Mouse (Mus musculus) neural tube, embryonic 11.5 days (tissue): ENCODE measurements at regions not wholly inside any gene's neighbourhood (a gene's known extent, or its start where the extent isn't known, plus 50 kb on each side); places are given as distances from the start of the nearest gene placed in this dataset.

ENCODE experiments used
- ATAC-seq: fragments of 200-750 bp; cut with Nextera tagmentation; 2 replicates; pipeline ENCODE4 v1.8.0; 2017; ENCODE audit warnings: moderate number of reproducible peaks, mild to moderate bottlenecking, moderate TSS enrichment, moderate library complexity; ENCODE audit not compliant: insufficient read depth, low FRiP score, low TSS enrichment
- DNase-seq: peaks from one replicate; pipeline ENCODE4 v3.0.0-alpha.2; 2015; ENCODE audit warnings: low spot score
- H3K27ac ChIP-seq: fragments of 300-500 bp; sonication (generic); 2 replicates; pipeline ENCODE4 v1.5.1; 2014; ENCODE audit warnings: low read depth, mild to moderate bottlenecking, low read length
- H3K27me3 ChIP-seq: fragments of 300-500 bp; sonication (generic); 2 replicates; pipeline ENCODE4 v1.6.1; 2014; ENCODE audit warnings: mild to moderate bottlenecking, low read length, mixed read lengths; ENCODE audit not compliant: control insufficient read depth, insufficient read depth
- H3K36me3 ChIP-seq: fragments of 300-500 bp; sonication (generic); 2 replicates; pipeline ENCODE4 v1.6.1; 2014; ENCODE audit warnings: mild to moderate bottlenecking, low read length, moderate library complexity, mixed read lengths; ENCODE audit not compliant: control insufficient read depth, insufficient read depth
- H3K4me1 ChIP-seq: fragments of 300-500 bp; sonication (generic); 2 replicates; pipeline ENCODE4 v1.6.1; 2014; ENCODE audit warnings: low read length, mixed read lengths; ENCODE audit not compliant: control insufficient read depth, insufficient read depth
- H3K4me2 ChIP-seq: fragments of 300-500 bp; sonication (generic); 2 replicates; pipeline ENCODE4 v1.6.1; 2014; ENCODE audit warnings: low read depth, mild to moderate bottlenecking, moderate library complexity
- H3K4me3 ChIP-seq: fragments of 300-500 bp; sonication (generic); 2 replicates; pipeline ENCODE4 v1.5.1; 2014; ENCODE audit warnings: low read depth, low read length
- H3K9ac ChIP-seq: fragments of 300-500 bp; sonication (generic); 2 replicates; pipeline ENCODE4 v1.6.1; 2014; ENCODE audit warnings: mild to moderate bottlenecking, low read length
- H3K9me3 ChIP-seq: fragments of 300-500 bp; sonication (generic); 2 replicates; pipeline ENCODE4 v1.6.1; 2016; ENCODE audit warnings: low read length; ENCODE audit not compliant: control insufficient read depth
- WGBS: fragments of 180-500 bp; shearing (Covaris S2); extraction: QIAGEN DNeasy Blood & Tissue Kit; methylation state at CpG from one replicate; pipeline ENCODE4 v1.1.7; 2014; 5-methylcytosine and 5-hydroxymethylcytosine counted together

DNA sequence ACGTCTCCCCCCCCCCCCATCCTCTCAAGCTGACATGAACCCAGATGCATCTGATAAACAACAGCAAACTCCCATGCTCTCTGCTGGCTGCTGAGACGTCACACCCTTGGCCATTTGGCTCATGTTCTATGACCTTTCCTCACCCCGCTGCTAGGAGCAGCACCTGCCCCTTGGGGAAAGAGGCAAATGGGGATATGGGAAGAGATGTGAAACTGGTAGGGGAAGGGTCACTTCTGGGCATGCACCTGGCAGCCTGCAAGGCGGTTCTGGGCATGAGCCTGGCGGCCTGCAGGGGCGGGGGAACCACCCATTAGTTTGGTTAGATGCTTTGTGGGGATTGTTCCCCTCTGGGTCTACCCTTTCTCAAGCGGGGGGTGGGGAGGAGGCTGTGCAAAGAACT is 187.9 kb upstream of the Zfp618 start:
- H3K4me2 ChIP-seq = no peak overlapping the region
- no peaks in the 10 kb centered on the region for H3K36me3 ChIP-seq
- H3K27me3 ChIP-seq = no peaks in the 10 kb centered on the region
- no peak for ATAC-seq
- no peak overlapping the region for H3K4me3 ChIP-seq
- no peak for DNase-seq
- H3K9ac ChIP-seq = no peak overlapping the region
- no peaks in the 10 kb centered on the region for H3K9me3 ChIP-seq
- WGBS = 60% methylated on average over 7 of the region's 7 CpGs
- H3K4me1 ChIP-seq = no peaks in the 10 kb centered on the region
- H3K27ac ChIP-seq = no peak overlapping the region

DNA sequence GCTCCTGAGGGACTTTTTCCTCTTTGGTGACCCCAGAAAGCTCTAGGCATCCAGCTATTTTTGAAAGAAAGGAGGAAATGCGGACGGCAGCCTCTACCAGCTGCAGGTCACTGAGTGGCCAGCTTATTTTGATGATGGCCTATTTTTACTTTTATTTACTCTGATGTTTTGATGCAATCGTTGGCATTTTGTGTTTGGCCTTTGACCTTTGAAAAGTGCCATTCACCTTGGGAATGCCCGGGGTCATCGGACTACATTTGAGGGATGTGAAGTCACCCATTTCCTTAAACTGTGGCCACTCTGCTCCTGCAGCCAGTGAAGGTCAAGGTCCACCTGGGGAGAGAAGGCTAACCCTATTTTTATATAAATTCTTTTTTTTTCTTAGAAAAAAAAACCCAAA is 186.8 kb upstream of the Zfp618 start:
- WGBS = 85% methylated on average over 5 of the region's 5 CpGs
- ATAC-seq (no peak), DNase-seq (no peak)
- Histone ChIP-seq H3K9me3 (no peaks in the 10 kb centered on the region), H3K27ac (no peak overlapping the region), H3K4me2 (no peak overlapping the region), H3K27me3 (no peaks in the 10 kb centered on the region), H3K9ac (no peak overlapping the region), H3K4me3 (no peak overlapping the region), H3K4me1 (no peaks in the 10 kb centered on the region), H3K36me3 (no peaks in the 10 kb centered on the region)

DNA sequence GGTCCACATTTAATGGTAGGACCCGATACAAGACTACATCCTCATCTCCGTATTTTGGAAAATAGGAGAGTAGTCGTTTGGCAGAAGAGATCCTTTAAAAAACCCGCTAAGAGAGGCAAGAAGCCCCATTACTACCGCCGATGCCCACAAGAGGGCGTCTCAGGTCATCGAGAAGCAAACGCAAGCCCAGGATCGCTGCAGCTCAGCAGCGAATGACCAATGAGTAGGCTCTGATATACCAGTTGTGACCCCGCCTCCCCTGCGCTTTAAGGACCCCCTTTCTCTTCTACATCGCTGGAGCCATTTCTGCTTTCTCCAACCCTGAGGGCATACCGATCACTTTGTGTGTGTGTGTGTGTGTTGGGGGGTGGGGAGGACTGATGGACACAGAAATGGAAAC is 185.0 kb upstream of the Zfp618 start:
- WGBS = 2% methylated on average over 15 of the region's 15 CpGs
- H3K27me3 ChIP-seq = no peaks in the 10 kb centered on the region
- H3K4me3 ChIP-seq = peak overlapping the region; percentile 30
- no peak overlapping the region for H3K27ac ChIP-seq
- ATAC-seq = peak; percentile 83
- peak; percentile 94 for DNase-seq
- peak overlapping the region; percentile 44 for H3K4me2 ChIP-seq
- no peaks in the 10 kb centered on the region for H3K36me3 ChIP-seq
- no peaks in the 10 kb centered on the region for H3K4me1 ChIP-seq
- no peaks in the 10 kb centered on the region for H3K9me3 ChIP-seq
- no peak overlapping the region for H3K9ac ChIP-seq

- no peaks in the 10 kb centered on the region for H3K9me3 ChIP-seq
- DNase-seq = no peak
Measured at GRCm38 (mm10) chr4:62780837-62781236, 184.5 kb upstream of the Zfp618 start.

DNA sequence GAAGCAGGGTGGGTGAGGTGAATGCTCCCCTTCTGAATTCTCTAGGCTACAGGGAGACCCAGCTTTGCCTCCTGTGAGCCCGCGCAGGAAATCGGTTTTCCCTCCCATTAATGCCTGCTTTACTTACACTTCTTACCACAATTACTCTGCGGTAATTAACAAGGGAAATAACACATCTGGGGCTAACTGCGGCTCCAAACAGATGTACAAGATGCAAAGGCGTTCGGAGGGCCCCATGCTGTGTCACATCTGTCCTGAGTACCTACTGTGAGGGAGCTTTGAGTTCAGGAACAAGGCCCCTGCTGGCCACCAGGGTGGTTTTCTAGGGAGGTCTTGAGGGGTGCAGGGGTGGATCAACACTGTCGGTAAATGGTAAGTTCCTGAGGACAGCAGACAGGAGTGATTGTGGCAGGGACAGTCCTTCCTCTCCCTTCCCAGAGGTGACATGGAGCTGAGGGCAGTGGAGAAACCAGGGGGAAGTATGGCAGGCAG is 184.0 kb upstream of the Zfp618 start:
- Histone ChIP-seq H3K4me2 (no peak overlapping the region), H3K36me3 (no peaks in the 10 kb centered on the region), H3K4me3 (no peak overlapping the region), H3K4me1 (no peaks in the 10 kb centered on the region), H3K9me3 (no peaks in the 10 kb centered on the region), H3K27me3 (no peaks in the 10 kb centered on the region), H3K27ac (no peak overlapping the region), H3K9ac (no peak overlapping the region)
- WGBS = 15% methylated on average over 8 of the region's 8 CpGs
- DNase-seq (no peak), ATAC-seq (no peak)

More at GRCm38 (mm10) chr4:62780837-62781236, 184.5 kb upstream of the Zfp618 start:
- Histone ChIP-seq H3K4me1 (no peaks in the 10 kb centered on the region), H3K4me3 (peak overlapping the region; percentile 30), H3K4me2 (peak overlapping the region; percentile 44), H3K27ac (no peak overlapping the region), H3K27me3 (no peaks in the 10 kb centered on the region), H3K9ac (0 out of 2 replicates have a peak overlapping the region, but pooled peaks have one; percentile 18), H3K36me3 (no peaks in the 10 kb centered on the region)
- WGBS = 42% methylated on average over 11 of the region's 11 CpGs
- peak; percentile 49 for ATAC-seq

DNA sequence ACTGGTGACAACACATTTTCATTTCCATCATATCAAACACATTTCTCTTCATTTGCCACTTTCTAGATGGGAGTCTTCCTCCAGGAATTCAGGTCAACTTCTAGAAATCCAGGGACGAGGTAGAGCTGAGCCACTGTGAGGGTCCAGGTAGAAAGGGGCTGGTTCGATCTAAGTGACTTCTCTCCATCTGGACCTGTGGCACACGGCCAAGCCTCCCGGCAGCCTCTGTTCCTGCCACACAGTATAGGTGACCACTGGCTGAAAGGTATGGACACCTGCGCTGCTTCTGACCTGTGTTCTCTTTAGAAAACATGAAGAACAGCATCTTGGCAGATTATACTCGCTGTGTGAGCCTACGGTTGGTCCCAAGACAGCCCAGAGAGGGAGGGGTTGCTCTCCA is 179.7 kb upstream of the Zfp618 start:
- Histone ChIP-seq H3K4me3 (no peak overlapping the region), H3K9me3 (no peaks in the 10 kb centered on the region), H3K4me2 (no peak overlapping the region), H3K27me3 (no peaks in the 10 kb centered on the region), H3K4me1 (no peaks in the 10 kb centered on the region), H3K36me3 (no peaks in the 10 kb centered on the region), H3K9ac (no peak overlapping the region), H3K27ac (no peak overlapping the region)
- no peak for DNase-seq
- WGBS = 97% methylated on average over 7 of the region's 7 CpGs
- no peak for ATAC-seq

DNA sequence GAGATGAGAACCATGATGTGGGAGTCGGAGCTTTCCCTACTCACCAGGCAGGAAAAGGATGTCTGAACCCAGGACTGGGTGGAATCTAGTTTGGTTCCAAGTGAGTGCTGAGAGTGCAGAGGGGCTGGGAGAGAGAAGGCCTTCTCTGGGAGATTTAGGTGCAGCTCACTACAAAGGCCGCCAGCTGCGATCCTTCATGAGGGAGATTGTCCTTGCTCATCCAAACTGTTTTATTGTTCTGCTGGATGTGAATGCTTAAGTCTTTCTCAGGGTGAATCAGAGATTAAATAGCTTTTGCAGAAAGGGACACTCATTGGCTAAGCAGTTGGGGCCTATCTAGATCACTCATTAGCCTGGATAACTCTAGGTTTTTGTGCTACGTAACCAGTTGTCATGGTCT is 175.7 kb upstream of the Zfp618 start:
- no peak for ATAC-seq
- WGBS = 68% methylated on average over 4 of the region's 4 CpGs
- Histone ChIP-seq H3K4me2 (no peak overlapping the region), H3K4me3 (no peak overlapping the region), H3K27me3 (no peaks in the 10 kb centered on the region), H3K36me3 (no peaks in the 10 kb centered on the region), H3K9ac (no peak overlapping the region), H3K4me1 (no peaks in the 10 kb centered on the region), H3K27ac (no peak overlapping the region), H3K9me3 (no peaks in the 10 kb centered on the region)
- DNase-seq = no peak

DNA sequence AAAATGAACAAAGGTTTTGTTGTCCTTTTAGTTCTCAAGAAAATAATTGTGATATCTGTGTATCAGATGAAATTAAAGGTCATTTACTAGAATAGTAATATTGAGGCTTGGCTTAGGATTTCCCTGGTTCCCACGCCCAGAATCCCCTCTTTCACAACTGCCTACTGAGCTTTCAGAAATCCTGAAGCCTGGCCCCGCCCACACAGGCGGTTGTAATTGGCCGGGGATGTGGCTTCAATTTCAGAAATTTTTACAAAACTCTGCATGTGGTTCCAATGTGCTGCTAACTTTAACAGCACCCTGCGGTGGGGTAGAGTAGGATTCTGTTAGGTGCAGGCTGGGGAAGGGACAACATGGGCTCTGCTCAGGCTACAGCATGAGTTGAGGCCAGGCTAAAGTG is 171.8 kb upstream of the Zfp618 start:
- Histone ChIP-seq H3K4me1 (no peaks in the 10 kb centered on the region), H3K36me3 (no peaks in the 10 kb centered on the region), H3K9me3 (no peaks in the 10 kb centered on the region), H3K27ac (no peak overlapping the region), H3K9ac (no peak overlapping the region), H3K4me3 (no peak overlapping the region), H3K27me3 (no peaks in the 10 kb centered on the region), H3K4me2 (no peak overlapping the region)
- ATAC-seq (no peak), DNase-seq (no peak)
- 74% methylated on average over 5 of the region's 5 CpGs for WGBS

- H3K27me3 ChIP-seq = no peaks in the 10 kb centered on the region
- no peaks in the 10 kb centered on the region for H3K9me3 ChIP-seq
- H3K36me3 ChIP-seq = no peaks in the 10 kb centered on the region
- 77% methylated on average over 10 of the region's 10 CpGs for WGBS
- H3K4me2 ChIP-seq = no peak overlapping the region
- no peak overlapping the region for H3K27ac ChIP-seq
- no peak overlapping the region for H3K4me3 ChIP-seq
- H3K4me1 ChIP-seq = no peaks in the 10 kb centered on the region
- ATAC-seq (no peak), DNase-seq (no peak)
- no peak overlapping the region for H3K9ac ChIP-seq
Measured at GRCm38 (mm10) chr4:62795538-62795937, 169.8 kb upstream of the Zfp618 start.
